Mouse (Mus musculus): ENCODE results near the gene Kirrel3.

The Kirrel3 gene

DNA sequence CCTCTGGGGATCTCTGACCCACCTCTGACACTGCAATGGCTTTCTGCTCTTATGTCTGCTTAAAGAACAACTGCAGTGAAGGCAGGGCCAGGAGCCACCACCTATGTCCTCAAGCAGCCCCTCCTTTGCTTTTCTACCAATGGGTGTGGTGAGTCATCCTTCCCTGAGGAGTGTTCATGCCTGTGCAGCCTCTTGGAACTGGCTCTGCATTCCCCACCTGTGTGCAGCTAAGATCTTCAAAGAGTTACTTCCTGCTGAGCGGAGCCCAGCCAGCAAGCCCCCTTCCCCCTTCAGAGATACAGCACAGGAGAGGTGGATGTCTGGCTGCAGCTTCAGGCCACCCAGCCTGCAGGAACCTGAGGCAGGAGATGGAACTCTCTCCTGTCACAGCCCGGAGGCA, 265.2 kb downstream of the Kirrel3 start:
- no peak for DNase-seq (ENCODE audit: low spot score in 2 of 2)

- DNase-seq (ENCODE audit: low spot score in 2 of 2): no peak
These were observed 266.5 kb downstream of the Kirrel3 start for GRCm38 (mm10) chr9:34752076-34752800.

DNA sequence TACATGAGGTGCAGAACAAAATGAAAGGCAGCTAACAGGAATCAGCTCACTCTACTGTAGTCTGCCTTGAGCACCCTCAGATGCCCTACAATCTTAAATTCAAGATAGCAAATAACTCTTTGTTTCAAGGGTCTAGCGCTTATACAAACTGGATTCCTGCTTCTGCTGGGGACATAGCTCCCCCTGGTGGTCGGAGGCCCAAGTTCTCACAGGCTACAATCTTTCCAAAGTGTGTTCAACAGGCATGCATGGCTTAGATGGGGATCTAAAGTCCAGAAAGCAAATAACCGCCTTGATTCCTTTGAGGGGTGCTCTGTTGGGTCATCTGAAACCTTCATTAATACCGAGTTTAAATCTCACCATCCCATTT, 267.1 kb downstream of the Kirrel3 start:
- DNase-seq (ENCODE audit: low spot score in 2 of 2): peak; percentile 79 to 80

GRCm38 (mm10) chr9:34753891-34754290, 268.2 kb downstream of the Kirrel3 start:
- DNase-seq (ENCODE audit: low spot score in 2 of 2): no peak

- no peak for DNase-seq (ENCODE audit: low spot score in 2 of 2)
These were observed 268.9 kb downstream of the Kirrel3 start for GRCm38 (mm10) chr9:34754523-34755097.

DNA sequence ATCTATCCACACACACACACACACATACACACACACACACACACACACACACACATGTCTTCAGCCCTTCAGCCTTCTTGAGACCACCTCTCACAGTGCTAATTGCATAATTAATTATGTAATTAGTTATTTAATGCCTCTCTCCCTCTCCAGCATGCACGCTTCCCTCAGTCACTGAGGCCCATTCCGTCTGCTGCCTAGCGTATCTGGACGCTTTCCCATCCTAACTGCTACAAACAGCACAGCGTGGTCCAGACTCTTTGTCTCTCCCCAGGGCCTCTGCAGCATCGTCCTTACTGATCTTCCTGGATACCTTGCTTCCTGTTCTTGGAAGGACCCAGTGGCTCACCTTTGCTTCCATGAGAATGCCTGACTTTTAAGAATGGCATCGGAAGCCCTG, 270.4 kb downstream of the Kirrel3 start:
- no peak for DNase-seq (ENCODE audit: low spot score in 2 of 2)

DNA sequence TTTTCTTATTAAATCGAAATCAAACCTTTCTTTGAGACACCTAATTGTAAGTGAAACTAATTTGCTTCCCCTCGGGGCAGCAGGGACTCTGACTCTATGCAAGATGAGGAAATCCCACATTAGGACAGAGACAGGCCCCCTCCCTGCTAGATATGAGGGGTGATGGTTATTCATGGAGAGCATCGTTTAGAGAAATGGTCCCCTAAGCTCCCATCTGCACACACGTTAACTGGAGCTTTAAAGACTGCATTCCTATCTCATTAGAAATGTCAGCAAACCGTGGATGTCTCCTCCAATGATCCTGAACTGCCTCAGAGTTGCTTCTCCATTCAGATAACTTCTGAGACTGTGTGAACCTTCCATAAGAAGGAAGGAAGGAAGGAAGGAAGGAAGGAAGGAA, 273.2 kb downstream of the Kirrel3 start:
- DNase-seq (ENCODE audit: low spot score in 2 of 2): no peak

GRCm38 (mm10) chr9:34760521-34760920, 274.8 kb downstream of the Kirrel3 start:
- no peak for DNase-seq (ENCODE audit: low spot score in 2 of 2)

DNA sequence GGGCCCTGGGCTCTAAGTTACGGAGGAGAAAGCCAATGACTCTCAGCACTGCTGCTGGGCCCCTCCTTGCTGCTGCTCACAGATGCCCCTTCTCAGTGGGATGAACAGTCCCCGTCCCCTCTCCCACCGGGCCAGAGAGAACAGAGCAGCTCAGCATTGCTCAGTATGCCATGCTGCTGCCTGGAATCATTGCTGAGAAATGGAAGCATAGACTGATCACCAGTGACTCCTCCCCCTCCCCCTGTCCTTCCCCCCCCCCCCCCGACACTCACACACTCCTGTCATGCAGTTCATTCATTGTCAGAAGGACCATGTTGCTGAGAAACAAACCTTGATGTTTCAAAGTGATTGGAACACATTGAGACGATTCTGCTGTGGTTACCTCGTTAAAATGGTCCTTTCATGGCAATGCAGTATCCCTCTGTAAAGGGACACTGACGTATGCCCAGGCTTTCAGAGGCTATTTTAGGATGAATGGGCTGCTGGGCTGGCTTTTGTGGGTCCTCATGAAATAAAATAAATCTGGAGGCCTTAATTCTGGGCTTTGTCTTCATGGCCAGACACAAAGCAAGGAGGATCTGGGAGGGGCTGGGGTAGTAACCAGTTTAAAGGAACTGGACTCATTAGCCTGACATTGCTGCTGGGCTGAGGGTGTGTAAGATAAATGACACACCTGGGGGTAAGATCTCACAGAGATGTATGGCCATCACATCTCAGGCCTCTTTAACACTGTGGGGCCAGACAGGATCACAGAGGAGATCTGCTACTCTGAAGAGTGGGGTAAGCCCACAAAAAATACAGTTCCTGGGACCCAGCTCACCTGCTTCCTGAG, 281.3 kb downstream of the Kirrel3 start:
- no peak for DNase-seq (ENCODE audit: low spot score in 2 of 2)

- DNase-seq (ENCODE audit: low spot score in 2 of 2): no peak
These were observed 283.3 kb downstream of the Kirrel3 start for GRCm38 (mm10) chr9:34768961-34769360.

DNA sequence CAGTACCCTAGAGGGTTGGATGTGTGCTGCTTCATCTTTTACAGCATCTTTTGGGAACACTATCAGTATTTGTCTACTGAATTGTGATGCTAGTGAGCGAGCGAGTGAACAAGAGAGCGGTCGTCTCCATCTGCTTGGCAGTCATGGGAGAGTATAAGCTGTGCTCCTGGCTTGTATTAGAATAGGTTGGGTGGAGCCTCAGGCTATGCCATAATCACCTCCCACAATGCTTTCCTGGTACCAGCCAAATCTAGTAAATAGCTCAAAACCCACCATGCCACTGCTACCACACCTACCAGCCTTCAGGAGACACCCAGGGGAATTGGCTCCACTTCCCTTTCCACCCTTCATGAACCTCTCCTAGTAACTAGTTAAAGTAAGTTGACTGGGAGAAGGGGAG, 285.3 kb downstream of the Kirrel3 start:
- DNase-seq (ENCODE audit: low spot score in 2 of 2): no peak

GRCm38 (mm10) chr9:34771401-34771800, 285.7 kb downstream of the Kirrel3 start:
- no peak for DNase-seq (ENCODE audit: low spot score in 2 of 2)

GRCm38 (mm10) chr9:34772022-34772437, 286.3 kb downstream of the Kirrel3 start:
- peak in 1 of 2 experiments; percentile 21 for DNase-seq (ENCODE audit: low spot score in 2 of 2)

DNA sequence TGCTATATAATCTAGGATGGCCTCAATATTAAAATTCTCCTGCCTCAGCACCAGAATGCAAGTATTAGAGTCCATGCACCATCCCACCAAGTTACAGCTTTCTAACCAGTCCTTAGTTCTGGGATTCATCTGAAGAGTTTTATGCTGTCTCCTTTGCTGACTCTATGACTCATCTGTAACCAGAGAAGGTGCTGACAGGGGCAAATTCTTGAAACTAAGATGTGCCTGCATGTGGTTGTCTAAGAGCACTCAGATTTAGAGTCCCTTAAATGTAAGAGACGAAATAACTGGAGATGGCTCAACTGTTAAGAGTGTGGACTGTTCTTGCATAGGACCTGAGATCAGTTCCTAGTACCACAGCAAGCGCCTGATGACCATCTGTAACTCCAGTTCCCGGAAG, 295.7 kb downstream of the Kirrel3 start:
- no peak for DNase-seq (ENCODE audit: low spot score in 2 of 2)

GRCm38 (mm10) chr9:34787915-34788314, 302.2 kb downstream of the Kirrel3 start:
- DNase-seq (ENCODE audit: low spot score in 2 of 2): no peak

DNA sequence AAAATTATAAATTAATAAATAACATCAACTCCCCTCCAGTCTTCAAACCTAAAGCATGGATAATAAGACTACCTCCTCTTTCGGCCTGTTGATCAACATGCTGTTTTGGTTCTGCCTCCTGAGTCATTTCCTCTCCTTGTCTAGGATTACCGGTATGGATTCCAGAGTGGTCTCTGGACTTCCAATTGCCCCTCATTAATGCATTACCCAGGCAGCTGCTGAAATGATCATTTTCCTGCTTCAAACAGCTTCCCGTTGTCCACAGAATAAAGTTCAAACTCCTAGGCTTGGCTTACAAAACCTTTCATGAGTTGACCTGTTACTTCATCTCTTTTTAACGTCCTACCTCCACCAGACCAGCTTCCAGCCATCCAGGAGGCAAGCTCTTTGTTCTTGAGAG, 309.5 kb downstream of the Kirrel3 start:
- DNase-seq (ENCODE audit: low spot score in 2 of 2): no peak

DNA sequence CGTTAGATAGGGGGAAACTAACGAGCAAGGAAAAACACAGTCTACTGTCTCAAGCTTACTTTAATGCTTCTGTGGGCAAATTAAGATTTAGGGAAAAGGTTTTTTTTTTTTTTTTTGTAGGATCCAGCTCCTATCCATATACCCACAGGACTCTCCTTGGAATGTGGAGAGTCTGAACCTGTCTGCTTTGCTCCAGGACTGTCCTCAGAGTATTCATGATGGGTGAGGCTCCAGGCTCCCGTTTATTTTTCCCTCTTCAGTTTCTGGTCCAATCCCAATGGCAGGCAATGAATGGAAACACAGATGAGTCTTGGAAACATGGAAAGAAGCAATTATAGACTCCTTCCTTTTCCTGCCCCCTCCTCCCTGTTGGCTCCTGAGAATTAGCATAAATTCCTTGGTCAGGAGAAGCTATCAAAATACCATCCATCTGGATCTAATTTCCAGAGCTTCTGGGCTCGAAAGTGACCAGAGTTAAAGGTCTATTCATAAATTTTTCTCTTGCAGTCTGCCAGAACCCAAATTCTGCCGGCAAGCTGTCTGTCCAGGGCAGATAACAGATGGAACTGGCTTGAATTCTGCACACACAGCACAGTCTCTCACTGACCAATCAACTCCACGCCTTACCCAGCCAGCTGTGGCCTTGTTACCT, 312.1 kb downstream of the Kirrel3 start:
- no peak for DNase-seq (ENCODE audit: low spot score in 2 of 2)

GRCm38 (mm10) chr9:34801662-34802061, 316.0 kb downstream of the Kirrel3 start:
- no peak for DNase-seq (ENCODE audit: low spot score in 2 of 2)

DNA sequence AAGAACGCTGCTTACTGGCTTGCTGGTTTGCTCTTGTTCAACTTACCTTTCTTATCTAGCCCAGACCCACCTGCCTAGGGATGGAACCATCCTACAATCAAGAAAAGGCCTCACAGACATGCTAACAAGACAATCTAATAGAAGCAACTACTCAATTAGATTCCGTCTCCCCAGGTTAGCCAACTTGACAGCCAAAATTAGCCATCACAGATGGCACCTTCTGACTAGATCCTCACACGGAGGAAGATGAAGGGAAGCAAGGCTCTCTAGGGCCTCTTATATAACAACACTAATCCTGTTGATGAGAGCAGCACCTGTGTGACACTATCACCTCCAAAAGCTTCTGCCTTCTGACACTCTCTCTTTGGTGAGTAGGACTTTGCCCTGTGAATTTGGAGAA, 321.2 kb downstream of the Kirrel3 start:
- no peak for DNase-seq (ENCODE audit: low spot score in 2 of 2)

DNA sequence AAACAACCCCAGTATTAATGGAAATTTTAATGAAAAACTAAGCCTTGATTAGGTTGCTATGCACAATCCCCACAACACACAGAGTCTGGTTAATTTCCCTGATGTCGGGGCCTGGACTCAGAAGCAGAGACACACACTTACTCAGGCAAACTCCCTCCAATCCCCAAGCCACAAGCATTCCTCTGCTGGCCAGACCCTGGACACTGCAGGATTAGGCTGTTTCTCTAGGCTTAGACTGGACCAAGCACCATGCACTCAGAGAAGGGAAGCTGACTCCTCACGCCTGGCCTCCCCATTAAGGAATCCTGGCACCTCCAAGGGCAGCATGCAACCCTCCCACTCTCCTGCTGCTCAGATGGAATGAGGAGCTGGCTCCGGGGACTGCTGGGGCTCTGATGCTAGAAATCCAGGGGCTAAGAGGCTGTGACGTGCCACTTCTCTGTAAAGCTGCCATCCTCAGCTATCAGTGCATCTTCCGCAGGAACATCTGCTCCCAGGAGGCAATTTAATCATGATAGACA, 324.4 kb downstream of the Kirrel3 start:
- no peak for DNase-seq (ENCODE audit: low spot score in 2 of 2)

DNA sequence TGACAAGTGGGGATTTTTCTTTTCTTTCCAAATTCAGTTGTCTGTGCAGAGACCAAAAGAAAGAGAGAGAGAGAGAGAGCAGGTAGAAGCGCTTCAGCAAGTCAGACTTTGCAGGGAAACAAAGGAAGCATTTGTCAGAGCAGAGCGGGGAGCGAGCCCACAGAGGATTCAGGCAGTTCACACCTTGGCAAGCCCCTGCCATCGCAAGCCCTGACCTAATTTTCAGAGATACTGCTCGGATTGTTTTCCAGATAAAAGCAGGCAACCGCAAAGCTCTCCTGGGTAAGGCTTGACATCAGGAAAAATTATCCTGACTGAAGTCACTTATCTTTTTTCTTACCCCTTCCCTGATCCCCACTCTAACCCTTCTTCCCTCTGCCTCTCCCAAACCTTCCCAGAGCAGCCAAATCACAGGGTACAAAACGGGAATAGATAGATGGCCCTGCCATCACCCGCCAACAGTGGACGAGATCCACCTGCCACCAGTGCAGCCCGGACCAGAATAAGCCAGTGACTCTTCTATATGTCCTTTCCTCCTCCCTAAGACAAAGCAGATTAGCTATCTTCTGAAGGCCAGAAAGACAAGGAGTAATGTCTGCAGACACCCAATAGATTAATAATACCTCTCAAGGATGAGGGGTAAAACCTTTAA, 332.8 kb downstream of the Kirrel3 start:
- no peak for DNase-seq (ENCODE audit: low spot score in 2 of 2)
